Mouse (Mus musculus) left cerebral cortex, postnatal 25 days (tissue): ENCODE results near the gene Xdh. TPM values are rescaled to one million over a fixed set of nuclear protein-coding genes. Genes with fewer than 3 reads are reported as not detected.

Experiments used
- DNase-seq, 2 experiments: peaks; one replicate each; pipeline ENCODE4 v3.0.0; 2022; ENCODE audit warnings: low spot score in 2 of 2, mixed read lengths in 1 of 2
- intact Hi-C: fragments of 180-260 bp; cut with DNase I; formaldehyde crosslinking; loops from one replicate; pipeline ENCODE4 v1.15.1; 2025
- total RNA-seq, 2 experiments: library from RNA; stranded (reverse); gene quantifications; 2 replicates each; pipeline ENCODE4 v1.2.3; 2021

Xdh gene
- total RNA-seq, 2 experiments from 2014 or later = 3.9 to 5.2 TPM

DNA sequence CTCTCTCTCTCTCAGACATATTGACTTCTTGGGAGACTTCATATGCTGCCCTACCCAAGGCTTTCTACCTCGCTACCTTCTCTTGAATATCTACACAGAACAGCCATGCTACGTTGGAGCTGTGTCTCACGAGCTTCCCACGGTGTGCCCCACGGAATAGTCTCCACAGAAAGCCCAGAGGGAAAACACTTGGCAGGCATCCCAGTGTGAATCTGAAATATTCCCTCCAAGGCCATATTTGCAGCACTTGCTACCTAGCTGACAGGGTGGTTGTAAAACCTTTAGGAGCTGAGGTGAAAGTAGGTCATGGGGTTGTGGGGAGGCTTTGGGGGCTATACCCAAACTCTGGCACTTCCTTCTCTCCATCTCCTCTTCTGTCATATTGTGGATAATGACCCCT lies 3.1 kb downstream of the Xdh start:
- DNase-seq = no peak
- intact Hi-C loops = loop anchor here (10.0 kb wide), 1 partner anchor 368 kb away; no protein-coding TSS in a partner anchor

DNA sequence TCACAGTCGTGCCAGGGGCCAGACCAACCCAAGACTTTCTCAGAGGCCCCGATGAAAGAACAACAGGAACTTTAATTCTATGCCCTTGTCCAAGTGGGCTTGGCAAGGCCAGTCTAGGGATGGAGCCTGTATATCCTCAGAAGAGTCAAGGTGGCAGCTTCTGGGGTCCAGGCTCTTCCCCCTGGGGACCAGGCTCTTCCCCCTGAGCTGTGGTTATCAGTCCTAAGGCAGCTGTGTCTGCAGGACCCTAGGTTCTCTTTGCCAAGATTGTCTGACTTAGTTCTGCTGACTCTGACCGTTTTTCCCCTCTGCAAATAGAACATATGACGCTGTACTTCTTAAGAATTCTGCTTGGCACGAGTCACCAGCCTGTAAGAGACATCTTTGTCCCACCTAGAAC lies 5.3 kb downstream of the Xdh start:
- DNase-seq = no peak
- intact Hi-C loops = loop anchor here (10.0 kb wide), 1 partner anchor 370 kb away; no protein-coding TSS in a partner anchor

DNA sequence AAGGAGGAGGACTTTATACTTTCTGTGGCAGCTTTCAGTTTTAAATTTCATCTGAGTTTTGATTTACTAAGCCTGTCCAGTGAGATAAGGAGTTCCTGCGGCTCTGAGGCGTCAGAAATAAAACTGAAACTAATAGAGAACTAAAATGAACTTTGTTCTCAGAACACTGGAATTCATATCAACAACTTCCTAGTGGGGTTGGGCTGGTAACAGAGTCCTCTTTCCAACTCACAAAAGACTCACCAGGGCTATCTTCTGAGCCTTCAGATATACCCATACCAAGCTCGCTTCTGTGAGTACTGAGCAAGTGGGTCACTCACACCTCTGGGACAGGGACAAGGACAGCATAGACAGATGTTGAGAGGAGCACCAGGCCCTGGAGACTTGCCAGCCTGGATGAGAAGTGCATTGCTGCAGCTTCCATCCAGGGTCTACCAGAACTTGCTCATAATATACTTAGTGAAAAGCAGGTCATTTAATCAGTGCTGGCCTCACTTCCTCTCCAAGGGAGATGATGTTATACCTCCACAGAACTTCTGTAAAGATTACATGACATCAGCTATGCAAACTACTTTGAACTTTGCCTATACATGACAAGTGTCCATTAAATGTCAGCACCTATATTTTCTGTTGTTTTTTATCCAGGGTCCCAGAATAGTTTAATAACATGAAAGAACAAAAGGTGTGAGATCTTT lies 7.6 kb downstream of the Xdh start:
- intact Hi-C loops = loop anchor here (10.0 kb wide), 1 partner anchor 372 kb away; no protein-coding TSS in a partner anchor
- DNase-seq = no peak

DNA sequence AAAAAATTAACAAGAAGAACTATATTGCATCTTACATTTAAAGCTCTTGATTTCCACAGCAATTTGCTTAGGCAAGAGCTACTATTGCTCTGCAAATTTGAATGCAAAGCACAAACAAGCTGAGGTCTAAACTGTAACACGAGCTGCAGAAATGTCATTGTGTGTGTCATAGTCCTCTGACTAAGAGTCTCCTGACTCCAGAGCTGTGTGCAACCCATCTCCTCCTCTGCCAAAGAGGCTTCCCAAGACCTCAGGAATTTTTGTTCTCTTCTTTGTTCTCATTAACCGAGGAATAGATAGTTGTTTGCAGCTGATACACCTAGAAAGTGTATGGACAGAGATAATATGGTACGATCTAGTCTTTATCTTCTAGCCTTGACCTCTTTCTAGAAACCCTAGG lies 8.2 kb downstream of the Xdh start:
- intact Hi-C loops = loop anchor here (10.0 kb wide), 1 partner anchor 373 kb away; no protein-coding TSS in a partner anchor
- DNase-seq = peak in 1 of 2 experiments; percentile 21

DNA sequence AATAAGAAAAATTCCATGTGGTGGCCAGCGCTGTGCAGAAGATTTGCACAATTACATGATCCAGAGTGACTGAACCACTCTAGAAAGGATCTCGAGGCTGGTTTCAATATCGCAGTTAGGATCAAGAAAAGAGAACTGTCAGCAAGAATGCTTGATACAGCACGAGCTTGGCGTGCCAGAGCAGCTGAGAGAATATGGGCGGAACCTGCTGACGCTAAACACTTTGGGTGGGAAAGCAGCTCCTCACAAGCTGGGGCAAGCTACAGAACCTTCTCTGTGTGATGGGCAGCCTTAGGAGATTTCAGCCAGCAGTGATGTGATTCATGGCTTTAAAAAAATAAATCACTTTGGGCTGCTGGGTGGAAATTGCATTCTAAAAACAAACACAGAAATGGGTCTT lies 12.9 kb downstream of the Xdh start:
- intact Hi-C loops = no loop called here
- peak in 1 of 2 experiments; percentile 43 for DNase-seq

DNA sequence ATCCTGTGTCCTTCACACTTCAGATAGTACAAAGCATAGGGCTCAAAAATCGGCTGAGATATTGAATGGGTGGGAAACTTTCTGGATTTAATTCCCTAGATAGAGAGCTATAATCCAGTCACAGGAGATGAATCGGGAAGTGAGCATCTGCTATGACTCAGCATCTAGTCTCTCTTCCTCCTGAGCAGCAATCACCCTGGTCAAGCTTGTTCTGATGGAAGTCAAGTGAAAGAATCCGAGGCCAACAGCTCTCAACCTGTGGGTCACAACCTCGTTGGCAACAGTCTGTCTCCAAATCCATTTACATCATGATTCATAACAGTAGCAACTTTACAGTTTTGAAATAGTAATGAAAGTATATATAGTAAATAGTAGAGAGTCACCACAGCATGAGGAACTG lies 14.8 kb downstream of the Xdh start:
- no peak for DNase-seq
- intact Hi-C loops = no loop called here

DNA sequence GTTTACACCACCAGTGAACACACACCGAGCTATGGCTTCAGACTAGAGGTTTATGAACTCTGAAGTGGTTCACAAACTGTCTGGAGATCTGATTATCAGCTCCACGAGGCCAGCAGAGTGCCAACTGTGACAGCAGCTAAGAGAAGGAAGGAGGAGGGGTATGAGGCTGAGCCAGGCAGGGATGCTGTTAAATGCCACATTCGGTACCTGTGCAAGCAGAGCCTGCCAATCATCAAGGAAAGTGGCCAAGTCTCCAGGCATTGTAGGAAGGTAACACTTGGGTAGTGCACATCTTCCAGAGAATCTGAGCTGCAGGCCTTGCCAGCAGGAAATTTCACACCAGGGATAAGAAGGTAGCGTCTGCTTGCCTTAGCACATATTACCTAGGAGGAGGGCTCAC lies 15.7 kb downstream of the Xdh start:
- intact Hi-C loops = no loop called here
- peak; percentile 15 to 17 for DNase-seq

DNA sequence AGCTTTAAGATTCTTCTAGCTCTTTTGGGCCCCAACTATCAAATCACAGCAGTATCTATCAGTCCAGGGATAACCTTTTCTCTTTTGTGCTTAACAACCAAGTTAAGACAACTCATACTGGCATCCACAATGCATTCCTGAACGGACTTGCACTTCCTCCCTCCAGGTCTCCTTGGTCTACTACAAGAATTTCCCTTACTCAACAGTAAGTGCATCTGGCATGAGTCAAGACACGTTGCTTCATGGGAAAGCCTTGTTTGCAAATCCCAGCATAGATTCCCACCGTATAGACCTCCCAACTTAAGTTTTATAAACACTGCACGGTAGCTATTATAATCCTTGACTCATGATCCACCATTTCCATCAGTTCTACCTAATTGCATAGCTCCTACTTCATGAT lies 16.4 kb downstream of the Xdh start:
- intact Hi-C loops = no loop called here
- DNase-seq = no peak

DNA sequence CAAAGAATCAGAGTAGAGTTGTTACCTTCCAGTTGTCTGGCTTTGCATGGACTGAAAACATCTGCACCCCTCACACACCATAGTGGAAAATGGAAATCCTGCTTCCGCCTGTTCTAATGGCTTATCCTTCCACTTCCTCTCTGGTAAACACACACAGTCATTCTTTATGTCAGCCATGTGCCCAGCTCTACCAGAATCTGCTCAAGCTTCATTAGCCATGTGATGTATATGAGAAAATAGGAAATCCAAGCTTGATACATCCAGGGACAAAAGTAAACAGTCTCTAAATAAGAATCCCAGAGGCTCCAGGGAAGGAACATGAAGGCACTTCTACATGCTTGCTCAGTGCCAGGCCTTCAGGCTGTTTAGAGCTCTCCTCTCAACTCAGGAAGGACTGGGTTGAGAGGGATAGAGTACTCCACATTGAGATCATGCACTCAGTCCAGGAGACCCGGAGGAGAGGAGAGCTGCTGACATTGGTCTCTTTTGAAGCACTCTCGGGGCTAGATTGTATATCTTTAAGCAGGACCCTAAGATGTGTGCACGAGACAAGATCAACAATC lies 17.4 kb downstream of the Xdh start:
- intact Hi-C loops = no loop called here
- no peak for DNase-seq

DNA sequence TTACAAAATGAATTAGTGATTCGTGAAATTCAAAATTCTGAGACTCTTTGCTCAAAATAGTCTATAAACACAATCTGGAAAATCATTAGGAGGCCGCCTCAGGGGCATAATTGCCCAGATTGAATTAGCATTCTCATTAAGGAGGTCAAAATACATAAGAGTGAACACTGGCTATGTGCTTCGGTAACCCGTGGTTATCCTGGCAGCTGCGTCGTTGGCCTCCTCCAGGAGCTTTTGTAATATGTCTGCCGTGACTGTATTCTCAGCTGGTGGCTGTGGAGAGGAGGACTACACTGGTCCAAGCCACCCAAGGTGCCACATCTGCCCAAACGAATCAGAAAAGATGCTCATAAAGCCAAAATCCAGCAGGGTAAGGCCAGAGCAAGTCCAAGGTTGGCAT lies 30.5 kb downstream of the Xdh start:
- no peak for DNase-seq
- intact Hi-C loops = no loop called here

DNA sequence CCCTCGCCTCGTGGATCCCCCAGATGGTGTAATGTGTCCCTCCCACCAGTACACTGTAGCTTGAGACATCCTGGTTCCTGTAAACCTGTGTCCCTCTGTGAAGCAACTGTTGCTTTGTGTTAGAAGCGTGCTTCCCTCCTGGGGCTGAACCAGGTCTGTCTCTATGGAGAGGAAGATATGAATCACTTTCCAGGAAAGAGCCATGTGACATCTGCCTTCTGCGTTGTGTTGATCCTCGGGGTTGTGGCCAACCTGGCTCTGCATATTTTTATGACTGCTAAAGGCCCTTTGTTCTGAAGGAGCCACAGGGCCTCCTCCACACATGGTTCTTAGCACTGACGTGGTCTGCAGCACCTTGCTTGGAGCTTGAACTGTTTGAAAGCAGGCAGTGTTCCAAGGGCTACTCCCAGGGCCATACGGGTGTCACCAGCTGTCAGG lies 31.0 kb downstream of the Xdh start:
- no peak for DNase-seq
- intact Hi-C loops = no loop called here

DNA sequence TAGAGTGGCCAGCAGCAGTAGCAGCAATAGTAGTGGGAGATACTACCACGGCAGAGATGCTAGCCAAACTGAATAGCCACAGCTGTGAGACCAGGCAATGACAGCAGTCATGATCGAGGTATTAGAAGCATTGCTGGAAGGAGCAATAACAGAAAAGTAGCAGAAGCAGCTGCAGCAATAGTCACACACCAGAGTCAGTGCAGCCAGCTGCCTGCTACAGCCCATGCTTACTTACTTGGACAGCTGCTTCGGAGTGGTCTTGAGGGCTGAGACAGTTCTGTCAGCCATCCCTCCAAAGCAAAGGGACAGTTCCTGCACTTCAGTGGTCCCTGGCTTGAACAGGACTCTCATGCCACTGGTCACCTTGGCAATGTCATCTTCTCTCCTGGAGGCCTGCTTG lies 31.9 kb downstream of the Xdh start:
- intact Hi-C loops = no loop called here

DNA sequence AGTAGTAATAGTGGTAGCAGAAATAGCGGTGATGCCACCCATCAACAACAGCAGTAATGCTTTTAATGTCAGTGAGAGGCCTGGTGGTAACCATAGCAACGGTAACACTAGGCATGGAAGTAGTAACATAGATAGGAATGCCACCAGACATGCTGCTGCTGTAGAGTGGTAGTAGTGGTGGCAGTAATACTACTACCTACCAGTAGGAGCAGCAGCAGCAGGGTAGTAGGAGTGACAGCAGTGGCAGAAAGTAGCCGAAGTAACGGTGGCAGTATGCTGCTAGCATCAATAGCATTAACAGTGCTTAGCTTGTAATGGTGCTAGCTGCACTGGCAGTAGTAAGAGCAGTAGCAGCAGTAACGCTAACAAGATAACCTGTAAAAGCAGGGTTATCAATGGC lies 32.3 kb downstream of the Xdh start:
- intact Hi-C loops = no loop called here
- DNase-seq = no peak

More for the DNA sequence above, 31.9 kb downstream of the Xdh start:
- DNase-seq = no peak

DNA sequence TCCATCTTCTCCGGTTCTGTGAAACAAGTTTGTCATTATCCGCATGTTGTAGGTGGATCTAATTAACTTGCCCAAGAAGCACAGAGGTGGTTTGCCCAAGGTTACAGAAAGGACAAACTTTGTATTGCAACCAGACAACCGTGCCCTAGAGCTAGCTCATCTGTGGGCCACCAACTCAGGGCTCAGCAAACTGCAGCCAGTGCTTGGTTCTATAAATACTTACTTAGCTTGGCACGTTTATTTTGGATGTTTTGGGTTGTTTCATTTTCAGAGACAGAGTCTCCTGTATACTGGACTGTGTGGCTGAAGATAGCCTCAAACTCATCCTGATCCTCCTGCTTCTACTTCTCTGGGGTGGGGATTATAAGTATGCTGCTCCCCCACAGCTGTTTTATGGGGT lies 35.3 kb downstream of the Xdh start:
- intact Hi-C loops = no loop called here
- DNase-seq = no peak

DNA sequence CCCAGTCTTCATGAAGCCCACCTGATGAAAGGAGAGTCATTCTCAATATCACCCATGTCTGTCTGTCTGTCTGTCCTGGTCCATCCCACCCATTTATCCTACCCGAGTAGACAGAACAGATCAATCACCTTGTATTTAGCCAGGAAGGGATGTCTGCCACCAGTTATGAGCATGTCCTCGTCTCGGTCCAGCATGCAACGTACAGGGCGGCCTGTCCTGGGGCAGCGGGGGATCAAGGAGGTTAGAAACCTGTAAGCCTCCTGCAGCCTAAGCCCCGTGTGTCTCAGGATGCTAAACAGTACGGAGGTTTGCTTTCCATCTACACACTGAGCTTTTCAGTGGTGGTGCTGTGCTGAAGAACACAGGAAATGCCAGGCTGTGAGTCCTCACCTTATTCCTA lies 43.9 kb downstream of the Xdh start:
- intact Hi-C loops = no loop called here
- no peak for DNase-seq

DNA sequence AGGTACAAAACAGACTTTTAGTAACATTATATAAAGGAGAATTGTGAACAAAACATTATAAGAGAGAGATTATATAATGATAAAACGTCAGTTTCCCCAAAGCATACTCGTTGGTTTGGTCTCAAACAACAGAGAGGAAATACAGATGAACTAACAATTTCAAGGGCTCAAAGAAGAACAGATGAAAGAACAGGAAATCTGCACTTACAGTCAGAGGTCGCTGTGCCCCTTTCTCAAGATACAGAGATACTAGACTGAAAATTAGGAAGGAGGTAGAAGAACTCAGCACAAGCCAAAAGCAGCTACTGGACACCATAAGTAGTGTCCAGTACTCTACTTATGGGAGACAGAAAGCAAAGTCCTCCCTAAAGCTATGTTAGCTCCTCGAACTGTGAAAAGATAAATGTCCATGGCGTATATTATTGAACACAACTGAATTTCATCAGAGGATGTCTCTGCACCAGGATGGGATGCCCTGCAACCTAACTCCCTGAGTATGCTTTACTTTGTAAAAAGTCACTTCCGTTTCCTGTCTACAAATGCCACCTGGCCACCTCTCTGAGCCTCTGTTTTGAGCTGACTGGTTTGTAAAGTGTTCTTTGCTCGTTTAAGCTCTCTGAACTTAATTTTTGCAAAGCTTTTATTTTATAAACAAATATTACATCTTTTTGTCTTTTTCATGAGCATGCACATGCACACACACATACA lies 44.8 kb downstream of the Xdh start:
- intact Hi-C loops = no loop called here
- no peak for DNase-seq

DNA sequence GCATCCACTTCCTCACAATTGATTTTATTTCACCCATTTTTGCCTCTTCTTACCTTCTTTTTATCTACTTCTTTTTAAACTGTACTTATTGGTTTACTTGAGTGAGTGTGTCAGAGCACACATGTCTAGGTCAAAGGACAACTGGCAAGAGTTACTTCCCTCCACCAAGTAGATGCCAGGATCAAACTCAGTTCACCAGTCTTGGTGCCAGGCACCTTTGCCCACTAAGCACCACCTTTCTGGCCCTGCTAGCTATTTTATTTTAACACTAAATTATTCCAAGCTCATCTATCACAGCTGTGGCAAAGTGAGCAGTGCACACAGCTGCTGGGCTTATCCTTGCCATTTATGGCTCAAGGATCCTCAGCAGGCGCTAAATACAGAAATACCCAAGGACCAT lies 46.9 kb downstream of the Xdh start:
- no peak for DNase-seq
- intact Hi-C loops = no loop called here

DNA sequence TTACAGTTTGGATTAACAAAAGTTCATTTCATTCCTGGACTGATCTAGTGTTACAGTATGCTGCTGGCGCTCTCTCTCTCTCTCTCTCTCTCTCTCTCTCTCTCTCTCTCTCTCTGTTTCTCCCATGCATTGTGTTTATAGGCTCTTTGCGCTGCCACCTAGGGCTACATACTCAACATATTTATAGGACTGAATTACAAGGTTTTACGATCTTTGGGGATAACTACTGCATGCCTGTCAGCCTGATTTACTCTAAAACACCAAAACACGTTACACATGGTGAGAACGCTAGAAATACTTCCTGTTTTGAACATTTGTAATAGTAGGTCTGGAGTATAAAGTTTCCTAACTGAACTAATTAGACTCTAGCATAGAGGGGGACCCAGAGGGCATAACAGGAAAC lies 47.8 kb downstream of the Xdh start:
- no peak for DNase-seq
- intact Hi-C loops = no loop called here

DNA sequence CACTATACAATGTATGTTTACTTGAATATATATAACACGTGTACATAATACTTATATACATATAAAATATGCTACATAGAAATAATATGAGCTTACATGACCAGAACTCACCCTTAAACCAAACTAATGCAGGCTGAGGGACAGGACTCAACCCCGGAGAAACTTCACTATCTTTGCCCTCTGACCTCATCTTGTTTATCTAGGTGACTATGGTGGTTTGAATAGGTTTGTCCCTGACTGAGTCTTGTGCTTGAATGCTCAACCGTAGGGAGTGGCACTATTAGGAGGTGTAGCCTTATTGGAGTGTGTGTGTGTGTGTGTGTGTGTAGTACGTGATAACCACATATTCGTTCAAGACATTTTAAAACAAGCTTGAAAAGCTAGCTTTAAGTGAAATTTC lies 55.6 kb downstream of the Xdh start:
- DNase-seq = no peak
- intact Hi-C loops = no loop called here

DNA sequence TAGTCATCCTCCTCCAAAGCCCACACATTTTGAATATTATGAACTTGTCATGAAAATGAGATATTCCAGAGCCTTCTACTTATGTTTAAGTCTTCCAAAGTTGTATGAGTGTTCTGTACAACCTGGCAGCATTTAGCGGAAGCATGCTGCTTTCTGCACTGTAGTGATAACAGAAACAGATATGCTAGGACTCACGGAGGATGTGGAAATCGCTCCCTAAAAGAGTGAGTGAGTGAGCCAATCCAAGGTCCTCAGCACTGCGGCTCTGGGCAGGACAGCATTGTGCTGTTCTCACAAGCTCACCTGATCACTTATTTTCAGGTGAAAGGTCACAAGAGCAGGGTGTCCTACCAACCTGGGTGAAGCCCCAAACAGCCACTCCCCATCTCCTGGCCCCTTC lies 56.2 kb downstream of the Xdh start:
- no peak for DNase-seq
- intact Hi-C loops = no loop called here

DNA sequence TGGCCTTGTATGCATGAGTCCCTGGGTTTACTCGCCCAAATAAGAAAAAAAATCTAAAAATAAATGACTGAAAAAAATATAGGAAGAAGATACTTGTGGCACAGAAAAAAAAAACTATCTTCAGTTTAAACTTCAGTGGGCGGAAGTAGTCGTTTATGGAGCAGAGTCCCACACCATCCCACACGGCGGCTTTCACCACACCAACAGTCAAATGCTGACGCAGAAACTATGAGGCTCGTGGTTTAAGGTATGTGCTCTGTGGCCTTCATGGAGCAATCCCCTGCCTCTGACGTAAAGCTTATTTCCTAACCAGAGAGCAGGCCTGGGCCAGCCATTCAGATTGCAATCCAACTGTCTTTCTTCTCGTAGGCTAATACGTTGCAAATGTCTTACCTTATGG lies 56.8 kb downstream of the Xdh start:
- DNase-seq = peak in 1 of 2 experiments; percentile 37
- intact Hi-C loops = no loop called here
